Mouse (Mus musculus) forebrain, embryonic 16.5 days (tissue): ENCODE results near the gene Tpst2. TPM values are rescaled to one million over a fixed set of nuclear protein-coding genes. Genes with fewer than 3 reads are reported as not detected.

Experiments used
- polyA plus RNA-seq: library from polyadenylated mRNA; unstranded; fragments of >200 nt; fragmentation: Nextera tagmentation; extraction: Ambion mirVana; gene quantifications from 2 replicates; pipeline ENCODE4 v1.2.1, GENCODE M21; 2015

Tpst2 gene
- polyA plus RNA-seq, 1 experiment from 2014 or later: 30.2 TPM

Other genes starting within 250 kb of the Tpst2 start
- gene Cryba4, start 24.2 kb upstream of the Tpst2 start, polyA plus RNA-seq: 0.75 and 1.4 TPM in 2 replicates
- 4.6 and 5.8 TPM in 2 replicates for gene Crybb1, start 20.9 kb upstream of the Tpst2 start, polyA plus RNA-seq
- 34.7 and 36.7 TPM in 2 replicates for gene Tfip11, start 49.7 kb downstream of the Tpst2 start, polyA plus RNA-seq
- gene Srrd, start 66.3 kb downstream of the Tpst2 start, polyA plus RNA-seq: 52.6 and 62.5 TPM in 2 replicates
- gene Hps4, start 66.4 kb downstream of the Tpst2 start, polyA plus RNA-seq: 30.1 and 37.6 TPM in 2 replicates
- gene Gm6583, start 79.3 kb downstream of the Tpst2 start, polyA plus RNA-seq: 0.09 and 0.17 TPM in 2 replicates
- gene Asphd2, start 118.2 kb downstream of the Tpst2 start, polyA plus RNA-seq: 41.1 and 43.8 TPM in 2 replicates
- 0.43 and 1.3 TPM in 2 replicates for gene Gm6588, start 172.7 kb downstream of the Tpst2 start, polyA plus RNA-seq